ENCODE assay signal across 28 mouse cellular contexts in genomic region chr13:9297266-9297665, GRCm38 (mm10).
"Had no signal": no experiment of that assay in that cellular context is flagged by ENCODE, and none has a peak within 500 bp of the region (broad histone marks: within the 10 kb centered on the region; RNA-seq: fewer than 3 reads in every experiment).

No protein-coding gene starts in this region.

- DNase-seq: cerebellum, adult 8-10 months; cerebellum, adult 9-10 months; cerebellum, adult 9-11 months; cerebellum, postnatal 10 days; cerebellum, postnatal 14 days; cerebellum, postnatal 25 days; cerebellum, postnatal 36 days; embryo, embryonic 11 days; forebrain, postnatal 0 days; gastrocnemius, adult 2 months; gastrocnemius, postnatal 10 days; gastrocnemius, postnatal 14 days; gastrocnemius, postnatal 25 days; gastrocnemius, postnatal 36 days; heart, adult 11 months; heart, adult 18-20 months; heart, adult 2 months had no signal

- H3K9ac ChIP-seq: embryonic facial prominence, embryonic 12.5 days; embryonic facial prominence, embryonic 13.5 days; embryonic facial prominence, embryonic 15.5 days; forebrain, embryonic 12.5 days; forebrain, embryonic 13.5 days; forebrain, embryonic 15.5 days; forebrain, postnatal 0 days had no signal

- H3K27ac ChIP-seq: embryonic facial prominence, embryonic 10.5 days; embryonic facial prominence, embryonic 12.5 days; embryonic facial prominence, embryonic 13.5 days; embryonic facial prominence, embryonic 15.5 days; forebrain, embryonic 10.5 days; forebrain, embryonic 12.5 days; forebrain, embryonic 13.5 days; forebrain, embryonic 15.5 days; gastrocnemius, adult 2 months; heart, adult 2 months had no signal

- H3K4me1 ChIP-seq: embryonic facial prominence, embryonic 10.5 days; embryonic facial prominence, embryonic 12.5 days; embryonic facial prominence, embryonic 15.5 days; forebrain, embryonic 12.5 days had no signal

- H3K36me3 ChIP-seq: embryonic facial prominence, embryonic 10.5 days; embryonic facial prominence, embryonic 12.5 days; embryonic facial prominence, embryonic 13.5 days; embryonic facial prominence, embryonic 15.5 days; forebrain, embryonic 10.5 days; forebrain, embryonic 12.5 days; forebrain, embryonic 15.5 days had no signal

- H3K4me3 ChIP-seq: embryonic facial prominence, embryonic 10.5 days; embryonic facial prominence, embryonic 12.5 days; embryonic facial prominence, embryonic 13.5 days; embryonic facial prominence, embryonic 15.5 days; erythroblast, embryonic 14.5 days; forebrain, embryonic 10.5 days; forebrain, embryonic 12.5 days; forebrain, embryonic 13.5 days; forebrain, embryonic 15.5 days; gastrocnemius, adult 2 months; heart, adult 2 months had no signal

- H3K4me2 ChIP-seq: embryonic facial prominence, embryonic 12.5 days; embryonic facial prominence, embryonic 13.5 days; embryonic facial prominence, embryonic 15.5 days; forebrain, embryonic 12.5 days; forebrain, embryonic 13.5 days; forebrain, embryonic 15.5 days had no signal

- ATAC-seq: forebrain, embryonic 13.5 days; forebrain, embryonic 14.5 days; forebrain, embryonic 15.5 days; forebrain, embryonic 16.5 days; forebrain, postnatal 0 days had no signal

- H3K27me3 ChIP-seq: embryonic facial prominence, embryonic 12.5 days; embryonic facial prominence, embryonic 13.5 days; embryonic facial prominence, embryonic 15.5 days; forebrain, embryonic 12.5 days; forebrain, embryonic 13.5 days; forebrain, embryonic 15.5 days had no signal

- H3K9me3 ChIP-seq: embryonic facial prominence, embryonic 10.5 days; embryonic facial prominence, embryonic 12.5 days; embryonic facial prominence, embryonic 13.5 days; embryonic facial prominence, embryonic 15.5 days; forebrain, embryonic 10.5 days; forebrain, embryonic 12.5 days; forebrain, embryonic 13.5 days; forebrain, embryonic 15.5 days had no signal
